Mouse (Mus musculus) CH12.LX (cell line): Measurements from ENCODE around the gene Strip1.

Source experiments
- CTCF ChIP-seq, 2 experiments: IDR thresholded peaks in 1 of 2; conservative IDR thresholded peaks in 1 of 2; 2 replicates each; pipeline ENCODE4 v1.5.1; 2011 to 2012; ENCODE audit warnings: low read depth in 2 of 2, low read length in 2 of 2, improper control_type of control experiment in 1 of 2, inconsistent platforms in 1 of 2, mild to moderate bottlenecking in 1 of 2, moderate library complexity in 1 of 2
- E2F4 ChIP-seq: IDR thresholded peaks from 2 replicates; pipeline ENCODE4 v1.6.1; 2011; ENCODE audit warnings: low read depth, low read length, improper control_type of control experiment; ENCODE audit not compliant: insufficient replicate concordance
- EP300 ChIP-seq: IDR thresholded peaks from 2 replicates; pipeline ENCODE4 v1.6.1; 2011; ENCODE audit warnings: low read length, improper control_type of control experiment
- MYC ChIP-seq: IDR thresholded peaks from 2 replicates; pipeline ENCODE4 v1.6.1; 2011; ENCODE audit warnings: low read depth, mild to moderate bottlenecking, improper control_type of control experiment, low read length
- POLR2A ChIP-seq: IDR thresholded peaks from 2 replicates; pipeline ENCODE4 v1.6.1; 2011; ENCODE audit warnings: low read depth, mild to moderate bottlenecking, improper control_type of control experiment, low read length
- TCF12 ChIP-seq: IDR thresholded peaks from 2 replicates; pipeline ENCODE4 v1.6.1; 2014; ENCODE audit warnings: low read depth, mild to moderate bottlenecking, inconsistent platforms, low read length, improper control_type of control experiment

GRCm38 (mm10) chr3:107628551-107628950 is 2.9 kb downstream of the Strip1 start:
- TF ChIP-seq CTCF (conservative IDR thresholded peaks at IDR 0.05 in 1 of 2, IDR thresholded peaks at IDR 0.05 in 1 of 2; ENCODE audit: low read depth in 2 of 2, low read length in 2 of 2) (no peak), MYC (no peak), TCF12 (no peak), E2F4 (no peak), EP300 (no peak), POLR2A (no peak)
